Mouse (Mus musculus): ENCODE measurements around the gene Hs3st1.

- TF ChIP-seq CTCF (IDR thresholded peaks at IDR 0.05; ENCODE audit: low read depth, low read length) = no peak
- TF ChIP-seq POLR2A (IDR thresholded peaks at IDR 0.05; ENCODE audit: borderline replicate concordance, low read depth, low read length) = no peak
Measured at GRCm38 (mm10) chr5:39644827-39645380, 110.4 kb downstream of the Hs3st1 start.
